ENCODE assay signal across 32 mouse cellular contexts in genomic region chr14:121949897-121950296, GRCm38 (mm10). TPM values are rescaled to one million over a fixed set of nuclear protein-coding genes. Genes with fewer than 3 reads are reported as not detected.
DNase-seq lines count a peak whose midpoint lies in the region; ATAC-seq and TF ChIP-seq lines count a peak whose summit lies in the region.
"Had no signal": no experiment of that assay in that cellular context is flagged by ENCODE, and none has a peak within 500 bp of the region (broad histone marks: within the 10 kb centered on the region; RNA-seq: fewer than 3 reads in every experiment).

No protein-coding gene starts in this region.

- H3K9ac ChIP-seq in forebrain, embryonic 15.5 days (replicated peaks), result no peak overlapping the region
- no peak overlapping the region for H3K9ac ChIP-seq in liver, postnatal 0 days (replicated peaks)
- H3K9ac ChIP-seq: hindbrain, embryonic 12.5 days; kidney, embryonic 15.5 days; limb, embryonic 13.5 days; liver, embryonic 14.5 days; lung, embryonic 14.5 days; midbrain, embryonic 13.5 days had no signal

- no peak for TF ChIP-seq EP300 in liver, postnatal 0 days (IDR thresholded peaks at IDR 0.05; ENCODE audit: low read depth)

- WGBS in forebrain, embryonic 10.5 days, result 94% methylated on average over 5 of the region's 5 CpGs
- 96% methylated on average over 5 of the region's 5 CpGs for WGBS in forebrain, embryonic 15.5 days
- WGBS in liver, postnatal 0 days (ENCODE audit: insufficient replicate concordance), result 66% methylated on average over 5 of the region's 5 CpGs

- no peak for ATAC-seq in forebrain, embryonic 15.5 days (replicated peaks)
- ATAC-seq in liver, postnatal 0 days, result no peak
- ATAC-seq: forebrain, embryonic 14.5 days; hindbrain, postnatal 0 days; midbrain, embryonic 13.5 days had no signal

- H3K27ac ChIP-seq in forebrain, embryonic 10.5 days, result no peak overlapping the region
- no peak overlapping the region for H3K27ac ChIP-seq in forebrain, embryonic 15.5 days (replicated peaks)
- H3K27ac ChIP-seq in liver, postnatal 0 days (ENCODE audit: low read depth), result no peak overlapping the region
- H3K27ac ChIP-seq: heart, adult 2 months; hindbrain, embryonic 12.5 days; hindbrain, postnatal 0 days; kidney, embryonic 15.5 days; left cerebral cortex, adult 2 months; limb, embryonic 13.5 days; liver, embryonic 14.5 days; midbrain, embryonic 13.5 days had no signal

- H3K36me3 ChIP-seq in forebrain, embryonic 10.5 days (replicated peaks), result peaks cover 12% of the 10 kb centered on the region
- H3K36me3 ChIP-seq in forebrain, embryonic 15.5 days, result no peaks in the 10 kb centered on the region
- 0 out of 2 replicates have a peak, but pooled peaks cover 6% of the 10 kb centered on the region for H3K36me3 ChIP-seq in liver, postnatal 0 days (replicated peaks; ENCODE audit: insufficient read depth, low read length)
- H3K36me3 ChIP-seq: hindbrain, embryonic 12.5 days had no signal

- no peak for TF ChIP-seq CTCF in liver, postnatal 0 days (IDR thresholded peaks at IDR 0.05; ENCODE audit: low read depth)

- H3K4me1 ChIP-seq in forebrain, embryonic 10.5 days, result no peaks in the 10 kb centered on the region
- no peaks in the 10 kb centered on the region for H3K4me1 ChIP-seq in forebrain, embryonic 15.5 days
- H3K4me1 ChIP-seq in liver, postnatal 0 days (ENCODE audit: insufficient read depth), result peaks cover 11% of the 10 kb centered on the region; the same call in 1 of the 2 replicates
- H3K4me1 ChIP-seq: hindbrain, embryonic 12.5 days; midbrain, embryonic 13.5 days had no signal

- DNase-seq in forebrain, embryonic 10.5 days (ENCODE audit: extremely low spot score, low spot score), result peak; percentile 7
- DNase-seq in liver, postnatal 0 days, result peak; percentile 9
- DNase-seq in liver, result no peak
- DNase-seq in induced T-regulatory cell, adult 2 months (ENCODE audit: low read depth), result peak; percentile 60
- DNase-seq in naive thymus-derived CD4-positive, alpha-beta T cell, adult 2 months (ENCODE audit: low read depth), result peak; percentile 47
- DNase-seq in cerebellum, adult 18-20 months, result no peak
- no peak for DNase-seq in layer of hippocampus, postnatal 36 days
- DNase-seq: adrenal gland, postnatal 25 days; cerebellum, adult 11-12 months; cerebellum, postnatal 10 days; gastrocnemius, postnatal 25 days; heart, postnatal 14 days; kidney, adult 11 months; kidney, postnatal 25 days; lung, embryonic 14.5 days; lung, postnatal 14 days; right cerebral cortex, postnatal 4 days had no signal

- no peak overlapping the region for H3K4me2 ChIP-seq in forebrain, embryonic 15.5 days (replicated peaks)
- no peak overlapping the region for H3K4me2 ChIP-seq in liver, postnatal 0 days (ENCODE audit: low read depth, low read length)
- H3K4me2 ChIP-seq: hindbrain, embryonic 12.5 days; kidney, embryonic 15.5 days; limb, embryonic 13.5 days; lung, embryonic 14.5 days; midbrain, embryonic 13.5 days had no signal

- no peaks in the 10 kb centered on the region; the same call in 1 of the 2 replicates for H3K9me3 ChIP-seq in forebrain, embryonic 10.5 days
- H3K9me3 ChIP-seq in forebrain, embryonic 15.5 days, result no peaks in the 10 kb centered on the region
- no peaks in the 10 kb centered on the region for H3K9me3 ChIP-seq in liver, postnatal 0 days (ENCODE audit: low read length)
- H3K9me3 ChIP-seq: hindbrain, embryonic 12.5 days; kidney, embryonic 15.5 days; limb, embryonic 13.5 days; midbrain, embryonic 13.5 days had no signal

- no peaks in the 10 kb centered on the region for H3K27me3 ChIP-seq in forebrain, embryonic 10.5 days (ENCODE audit: poor library complexity, severe bottlenecking)
- no peaks in the 10 kb centered on the region for H3K27me3 ChIP-seq in forebrain, embryonic 15.5 days
- H3K27me3 ChIP-seq in liver, postnatal 0 days (ENCODE audit: insufficient read depth, low read length), result no peaks in the 10 kb centered on the region
- H3K27me3 ChIP-seq: hindbrain, embryonic 12.5 days; kidney, embryonic 15.5 days; limb, embryonic 13.5 days; midbrain, embryonic 13.5 days had no signal

- H3K4me3 ChIP-seq in forebrain, embryonic 10.5 days, result no peak overlapping the region
- H3K4me3 ChIP-seq in forebrain, embryonic 15.5 days, result no peak overlapping the region
- H3K4me3 ChIP-seq in liver, postnatal 0 days (ENCODE audit: low read depth, low read length), result no peak overlapping the region
- H3K4me3 ChIP-seq: heart, adult 2 months; hindbrain, embryonic 12.5 days; kidney, embryonic 15.5 days; left cerebral cortex, adult 2 months; limb, embryonic 13.5 days; midbrain, embryonic 13.5 days had no signal

RNA-seq across cellular contexts. Expression of gene Gpr183, which starts 15.1 kb away (rescaled TPM):
- polyA plus RNA-seq in forebrain, embryonic 10.5 days (2016; fragmentation: Nextera tagmentation; extraction: Ambion mirVana), result 1.9 and 2.5 TPM in 2 replicates
- polyA plus RNA-seq in forebrain, embryonic 15.5 days (2015; fragmentation: Nextera tagmentation; extraction: Ambion mirVana), result 0.98 and 1.6 TPM in 2 replicates
- 0.94 and 0.95 TPM in 2 replicates for polyA plus RNA-seq in liver, postnatal 0 days (2015; fragmentation: Nextera tagmentation; extraction: Ambion mirVana)
- under 1 TPM; 0.77 to 0.81 TPM for total RNA-seq in layer of hippocampus, postnatal 36 days (2021)

RNA-seq across cellular contexts. Expression of gene Gpr18, which starts 34.3 kb away (rescaled TPM):
- polyA plus RNA-seq in forebrain, embryonic 10.5 days (2016; fragmentation: Nextera tagmentation; extraction: Ambion mirVana), result 0.23 and 0.55 TPM in 2 replicates
- 0.17 and 0.29 TPM in 2 replicates for polyA plus RNA-seq in forebrain, embryonic 15.5 days (2015; fragmentation: Nextera tagmentation; extraction: Ambion mirVana)
- 0.78 and 0.81 TPM in 2 replicates for polyA plus RNA-seq in liver, postnatal 0 days (2015; fragmentation: Nextera tagmentation; extraction: Ambion mirVana)
- total RNA-seq in layer of hippocampus, postnatal 36 days (2021), result not detected
- total RNA-seq: gastrocnemius, adult 18-20 months; gastrocnemius, postnatal 25 days; hindbrain, postnatal 0 days; layer of hippocampus, adult 18-20 months; layer of hippocampus, postnatal 10 days; left cerebral cortex, adult 2 months; left cerebral cortex, postnatal 36 days had no signal
- polyA plus RNA-seq: forebrain, embryonic 14.5 days; heart, embryonic 14.5 days; hindbrain, embryonic 12.5 days; hindbrain, postnatal 0 days had no signal

Comparison
In these comparisons a context has a peak if more than half of its experiments do, and no peak if none do; other contexts are left out.
1. DNase-seq: peak in forebrain, embryonic 10.5 days (single experiment), liver, postnatal 0 days (single experiment), induced T-regulatory cell, adult 2 months (single experiment) and naive thymus-derived CD4-positive, alpha-beta T cell, adult 2 months (single experiment); none in liver (single experiment), cerebellum, adult 18-20 months (0 of 2) and layer of hippocampus, postnatal 36 days (0 of 2).